Mouse (Mus musculus) G1E (cell line): ENCODE data around the gene Col5a3. TPM values are rescaled to one million over a fixed set of nuclear protein-coding genes. Genes with fewer than 3 reads are reported as not detected.

ENCODE experiments used
- ATAC-seq: 2 replicates; pipeline ENCODE4 v1.8.0; 2016; ENCODE audit warnings: mild to moderate bottlenecking; ENCODE audit not compliant: insufficient number of reproducible peaks, poor library complexity, low FRiP score, severe bottlenecking; ENCODE audit errors: extremely low read depth
- DNase-seq: peaks from one replicate; pipeline ENCODE4 v3.0.0; 2012; ENCODE audit warnings: low spot score
- H3K27me3 ChIP-seq: 2 replicates; pipeline ENCODE4 v1.6.1; 2012; ENCODE audit warnings: mild to moderate bottlenecking, low read length, inconsistent platforms; ENCODE audit not compliant: insufficient read depth
- H3K36me3 ChIP-seq: replicated peaks from 2 replicates; pipeline ENCODE3; 2012; ENCODE audit warnings: mild to moderate bottlenecking, inconsistent platforms
- H3K4me1 ChIP-seq: 2 replicates; pipeline ENCODE4 v1.6.1; 2012; ENCODE audit warnings: low read depth, low read length, inconsistent platforms, mixed read lengths; ENCODE audit not compliant: insufficient read depth
- H3K4me3 ChIP-seq: 2 replicates; pipeline ENCODE4 v1.5.1; 2012; ENCODE audit warnings: low read depth, mild to moderate bottlenecking, inconsistent platforms, low read length, moderate library complexity, mixed read lengths
- H3K9me3 ChIP-seq: replicated peaks from 2 replicates; pipeline ENCODE4 v1.6.1; 2012; ENCODE audit warnings: inconsistent platforms
- CTCF ChIP-seq: IDR thresholded peaks from 2 replicates; pipeline ENCODE4 v1.5.1; 2012; ENCODE audit warnings: low read depth, low read length, inconsistent platforms, mixed read lengths
- GATA1 ChIP-seq: IDR thresholded peaks from 2 replicates; pipeline ENCODE4 v1.6.1; 2012; ENCODE audit warnings: borderline replicate concordance, low read length, inconsistent platforms, mixed read lengths
- GATA2 ChIP-seq: IDR thresholded peaks from 2 replicates; pipeline ENCODE4 v1.6.1; 2012; ENCODE audit warnings: low read depth, low read length, inconsistent platforms, borderline replicate concordance
- POLR2AphosphoS5 ChIP-seq: IDR thresholded peaks from 2 replicates; pipeline ENCODE4 v1.6.1; 2012; ENCODE audit warnings: low read depth, low read length, inconsistent platforms; ENCODE audit not compliant: insufficient replicate concordance
- TAL1 ChIP-seq: conservative IDR thresholded peaks from 2 replicates; pipeline ENCODE4 v1.6.1; 2012; ENCODE audit warnings: low read depth, low read length, inconsistent platforms, mixed read lengths
- polyA plus RNA-seq: library from polyadenylated mRNA; stranded (reverse); fragments of >175 nt; gene quantifications from 2 replicates; pipeline ENCODE4 v1.2.3, GENCODE M21; 2012
- total RNA-seq, 2 experiments: library from RNA; stranded (forward) in 1 of 2; stranded (reverse) in 1 of 2; fragments of 200-1000 nt in 1 of 2; fragments of >200 nt in 1 of 2; fragmentation: Nextera tagmentation in 1 of 2; gene quantifications; 2 replicates each; pipeline ENCODE4 v1.2.3; 2014 to 2017

Gene Col5a3
- total and polyA plus RNA-seq, 3 experiments: 0.11 TPM; not detected in 2

DNA sequence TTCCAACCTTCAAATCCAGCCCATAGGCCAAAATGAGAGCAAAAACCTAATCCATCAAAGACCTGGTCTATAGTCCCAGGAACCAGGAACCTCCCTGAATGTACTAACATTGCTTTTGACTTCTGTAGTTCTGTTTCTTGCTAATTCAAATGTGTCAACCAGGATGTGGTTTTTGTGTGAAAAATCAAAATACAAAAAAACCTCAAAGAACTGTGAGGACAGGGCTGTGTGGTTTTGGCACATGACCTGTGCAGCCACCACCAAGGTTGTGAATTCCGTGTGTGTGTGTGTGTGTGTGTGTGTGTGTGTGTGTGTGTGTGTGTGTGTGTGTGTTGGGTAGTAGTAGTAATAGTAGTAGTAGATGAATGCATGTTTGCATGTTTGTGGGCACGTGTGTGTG lies 49.6 kb downstream of the Col5a3 start:
- DNase-seq (no peak), ATAC-seq (no peak)
- no peaks in the 10 kb centered on the region for H3K4me1 ChIP-seq
- H3K27me3 ChIP-seq: peaks cover 6% of the 10 kb centered on the region
- no peak overlapping the region for H3K4me3 ChIP-seq
- H3K9me3 ChIP-seq: no peaks in the 10 kb centered on the region
- TF ChIP-seq POLR2AphosphoS5 (no peak), GATA1 (no peak), GATA2 (no peak), TAL1 (no peak), CTCF (no peak)
- H3K36me3 ChIP-seq: no peaks in the 10 kb centered on the region

DNA sequence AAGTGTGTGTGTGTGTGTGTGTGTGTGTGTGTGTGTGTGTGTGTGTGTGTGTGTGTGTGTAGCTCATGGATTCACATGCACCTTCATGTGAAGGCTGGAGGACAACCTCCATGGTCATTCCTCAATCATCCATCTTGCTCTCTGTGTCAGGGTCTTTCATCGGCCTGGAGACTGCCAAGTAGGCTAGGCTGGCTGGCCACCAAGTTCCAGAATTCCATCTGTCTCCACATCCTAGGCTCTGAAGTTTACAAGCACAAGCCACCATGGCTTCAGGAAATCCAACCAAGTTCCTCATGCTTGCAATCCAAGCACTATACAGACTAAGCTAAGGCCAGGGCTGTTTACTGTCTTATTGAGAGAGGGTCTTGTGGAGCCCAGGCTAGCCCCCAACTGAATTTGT lies 51.8 kb downstream of the Col5a3 start:
- no peak for DNase-seq
- Histone ChIP-seq H3K36me3 (no peaks in the 10 kb centered on the region), H3K9me3 (no peaks in the 10 kb centered on the region), H3K27me3 (peaks cover 14% of the 10 kb centered on the region), H3K4me3 (no peak overlapping the region), H3K4me1 (no peaks in the 10 kb centered on the region)
- TF ChIP-seq POLR2AphosphoS5 (no peak), GATA1 (no peak), GATA2 (no peak), CTCF (no peak), TAL1 (no peak)
- no peak for ATAC-seq

DNA sequence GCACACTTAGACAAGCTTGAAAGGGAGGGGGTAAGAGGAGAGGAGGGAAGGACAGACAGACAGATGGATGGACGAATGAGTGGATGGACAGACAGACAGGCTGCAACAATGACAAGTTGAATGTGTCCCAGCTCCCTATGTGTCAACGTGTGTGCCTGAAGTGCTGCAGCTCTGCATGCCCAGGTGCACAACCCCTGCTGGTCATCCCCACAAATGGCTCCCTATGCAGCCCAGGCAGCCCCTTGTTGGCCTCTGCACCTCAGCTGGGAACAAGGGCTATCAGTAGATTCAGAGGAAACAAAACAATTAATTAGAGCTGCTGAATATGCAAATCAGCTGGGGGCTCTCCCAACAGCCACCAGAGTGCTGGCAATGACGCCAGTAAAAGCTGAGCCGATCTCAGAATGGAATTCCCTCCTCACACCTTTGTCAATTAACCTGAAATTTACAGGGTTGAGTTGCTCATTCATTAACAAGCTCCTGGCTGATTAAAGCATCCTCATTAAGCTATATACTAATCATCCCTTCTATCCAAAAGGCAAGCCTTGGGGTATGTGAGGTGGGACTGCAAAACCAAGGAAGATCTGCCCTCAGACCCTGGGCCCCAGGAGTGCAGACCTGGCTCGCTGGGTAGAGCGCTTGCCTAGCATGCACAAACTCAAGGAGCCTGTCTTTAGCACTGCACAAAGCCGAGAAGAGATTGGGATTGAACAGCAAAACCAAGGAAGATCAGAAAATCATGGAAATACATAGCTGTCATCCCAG lies 52.5 kb downstream of the Col5a3 start:
- Histone ChIP-seq H3K36me3 (no peaks in the 10 kb centered on the region), H3K4me3 (no peak overlapping the region), H3K27me3 (peaks cover 16% of the 10 kb centered on the region), H3K4me1 (no peaks in the 10 kb centered on the region), H3K9me3 (no peaks in the 10 kb centered on the region)
- ATAC-seq (no peak), DNase-seq (no peak)
- no peak for TF ChIP-seq GATA1
- no peak for TF ChIP-seq POLR2AphosphoS5
- TF ChIP-seq CTCF: no peak
- TF ChIP-seq TAL1: no peak
- no peak for TF ChIP-seq GATA2

DNA sequence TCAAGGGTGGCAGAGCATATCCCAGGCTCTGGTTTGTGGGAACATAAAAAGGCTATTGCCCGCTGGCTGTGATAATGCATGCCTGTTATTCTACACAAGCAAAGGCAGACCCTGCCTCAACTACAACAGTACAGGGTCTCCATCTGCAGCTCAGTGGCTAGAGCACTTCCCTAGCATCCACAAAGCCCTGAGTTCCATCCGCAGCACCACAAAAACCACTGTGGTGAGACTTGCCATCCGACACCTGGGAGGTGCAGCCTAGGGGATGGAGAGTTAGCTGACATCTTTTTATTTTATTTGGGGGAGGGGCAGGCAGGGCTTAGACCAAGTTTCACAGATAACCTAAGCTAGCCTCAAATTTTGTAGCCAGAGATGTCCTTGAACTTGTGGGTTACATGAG lies 53.5 kb downstream of the Col5a3 start:
- Histone ChIP-seq H3K36me3 (no peaks in the 10 kb centered on the region), H3K27me3 (peaks cover 16% of the 10 kb centered on the region), H3K9me3 (no peaks in the 10 kb centered on the region), H3K4me3 (no peak overlapping the region), H3K4me1 (peaks cover 2% of the 10 kb centered on the region; the same call in 1 of the 2 replicates)
- TF ChIP-seq GATA1: no peak
- no peak for TF ChIP-seq CTCF
- TF ChIP-seq TAL1: no peak
- DNase-seq (no peak), ATAC-seq (no peak)

DNA sequence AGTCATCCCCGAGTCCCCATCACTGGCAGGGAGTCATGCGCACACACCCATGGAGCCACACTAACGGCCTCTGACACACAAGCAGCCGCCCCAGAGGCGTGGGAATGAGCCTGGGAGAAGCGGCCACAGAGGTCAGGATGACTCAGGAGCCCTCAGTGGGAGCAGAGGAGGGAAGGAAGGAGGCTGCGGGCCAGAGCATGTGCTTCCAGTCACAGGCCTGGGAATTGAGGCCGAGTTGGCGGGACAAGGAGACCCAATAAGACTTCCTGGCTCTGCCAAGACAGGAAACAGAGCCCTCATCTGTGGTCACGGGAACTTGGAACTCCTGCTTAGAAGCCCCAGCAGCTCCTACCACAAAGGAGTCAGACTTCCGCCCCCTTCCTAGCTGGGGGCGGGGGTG lies 54.1 kb downstream of the Col5a3 start:
- no peak for TF ChIP-seq TAL1
- no peak for TF ChIP-seq CTCF
- no peak for TF ChIP-seq POLR2AphosphoS5
- TF ChIP-seq GATA1: no peak
- no peak for TF ChIP-seq GATA2
- ATAC-seq: no peak
- Histone ChIP-seq H3K36me3 (no peaks in the 10 kb centered on the region), H3K4me3 (no peak overlapping the region), H3K9me3 (no peaks in the 10 kb centered on the region), H3K27me3 (peaks cover 18% of the 10 kb centered on the region), H3K4me1 (peaks cover 2% of the 10 kb centered on the region; the same call in 1 of the 2 replicates)
- no peak for DNase-seq

DNA sequence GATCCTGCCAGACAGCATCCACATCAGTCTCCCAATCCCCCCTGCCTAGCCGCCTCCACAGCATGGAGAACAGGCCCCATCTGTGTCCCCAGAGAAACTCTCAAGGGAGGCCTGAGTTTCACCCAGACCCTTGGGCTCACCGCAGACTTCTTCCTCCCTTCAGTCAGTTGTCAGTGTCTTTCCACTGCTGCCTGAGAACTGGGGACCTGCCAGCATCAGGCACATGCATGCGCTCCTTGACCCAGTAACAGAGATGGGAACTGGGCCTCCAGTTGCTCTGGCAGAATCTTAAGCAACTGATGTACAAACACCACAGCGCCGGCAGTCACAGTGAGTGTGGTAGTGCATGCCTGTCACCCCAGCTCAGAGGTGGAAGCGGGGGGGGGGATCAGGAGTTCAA lies 56.0 kb downstream of the Col5a3 start:
- Histone ChIP-seq H3K36me3 (no peaks in the 10 kb centered on the region), H3K4me1 (peaks cover 2% of the 10 kb centered on the region; the same call in 1 of the 2 replicates), H3K9me3 (no peaks in the 10 kb centered on the region), H3K27me3 (peaks cover 18% of the 10 kb centered on the region), H3K4me3 (no peak overlapping the region)
- no peak for ATAC-seq
- DNase-seq: no peak
- TF ChIP-seq GATA1: no peak
- no peak for TF ChIP-seq TAL1
- no peak for TF ChIP-seq POLR2AphosphoS5
- no peak for TF ChIP-seq CTCF
- no peak for TF ChIP-seq GATA2

DNA sequence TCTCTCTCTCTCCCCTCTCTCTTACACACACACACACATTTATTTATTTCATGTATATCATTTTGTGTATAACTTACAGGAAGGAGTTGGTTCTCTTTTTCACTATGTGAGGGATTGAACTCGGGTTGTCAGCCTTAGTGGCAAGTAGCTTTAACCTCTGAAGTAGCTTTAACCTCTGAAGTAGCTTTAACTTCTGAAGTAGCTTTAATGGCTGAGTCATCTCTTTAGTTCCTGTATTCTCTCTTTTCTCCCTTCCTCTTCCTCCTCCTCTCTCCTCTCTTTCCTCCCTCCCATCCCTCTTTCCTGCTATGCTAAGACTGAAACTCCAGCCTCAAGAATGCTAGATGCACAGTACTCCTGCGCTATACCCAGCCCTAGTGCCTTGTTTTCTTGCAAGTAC lies 56.6 kb downstream of the Col5a3 start:
- peaks cover 2% of the 10 kb centered on the region; the same call in 1 of the 2 replicates for H3K4me1 ChIP-seq
- no peak for TF ChIP-seq POLR2AphosphoS5
- TF ChIP-seq GATA1: no peak
- no peak for TF ChIP-seq CTCF
- TF ChIP-seq TAL1: no peak
- no peak for TF ChIP-seq GATA2

More for the DNA sequence above, 56.6 kb downstream of the Col5a3 start:
- no peak for DNase-seq
- Histone ChIP-seq H3K4me3 (no peak overlapping the region), H3K27me3 (peaks cover 18% of the 10 kb centered on the region), H3K9me3 (no peaks in the 10 kb centered on the region), H3K36me3 (no peaks in the 10 kb centered on the region)
- no peak for ATAC-seq
